Mouse (Mus musculus) midbrain, embryonic 13.5 days (tissue): Measurements from ENCODE around the gene Pik3r5. TPM values are rescaled to one million over a fixed set of nuclear protein-coding genes. Genes with fewer than 3 reads are reported as not detected.

ENCODE experiments used
- ATAC-seq: fragments of 200-750 bp; cut with Nextera tagmentation; 2 replicates; pipeline ENCODE4 v1.8.0; 2017; ENCODE audit warnings: mild to moderate bottlenecking, moderate TSS enrichment, moderate library complexity
- H3K27ac ChIP-seq: fragments of 300-500 bp; sonication (generic); 2 replicates; pipeline ENCODE4 v1.5.1; 2015; ENCODE audit warnings: inconsistent platforms, mild to moderate bottlenecking, moderate library complexity
- H3K27me3 ChIP-seq: fragments of 300-500 bp; sonication (generic); 2 replicates; pipeline ENCODE4 v1.6.1; 2015; ENCODE audit warnings: mild to moderate bottlenecking, inconsistent platforms
- H3K36me3 ChIP-seq: fragments of 300-500 bp; sonication (generic); 2 replicates; pipeline ENCODE4 v1.6.1; 2015; ENCODE audit warnings: mild to moderate bottlenecking, inconsistent platforms
- H3K4me1 ChIP-seq: fragments of 300-500 bp; sonication (generic); replicated peaks from 2 replicates; pipeline ENCODE4 v1.6.1; 2015; ENCODE audit warnings: inconsistent platforms
- H3K4me2 ChIP-seq: fragments of 300-500 bp; sonication (generic); replicated peaks from 2 replicates; pipeline ENCODE4 v1.6.1; 2015; ENCODE audit warnings: moderate library complexity, mild to moderate bottlenecking, inconsistent platforms
- H3K4me3 ChIP-seq: fragments of 300-500 bp; sonication (generic); replicated peaks from 2 replicates; pipeline ENCODE4 v1.5.1; 2015; ENCODE audit warnings: mild to moderate bottlenecking, inconsistent platforms
- H3K9ac ChIP-seq: fragments of 300-500 bp; sonication (generic); replicated peaks from 2 replicates; pipeline ENCODE4 v1.6.1; 2015; ENCODE audit warnings: mild to moderate bottlenecking, inconsistent platforms
- H3K9me3 ChIP-seq: fragments of 300-500 bp; sonication (generic); 2 replicates; pipeline ENCODE4 v1.6.1; 2016; ENCODE audit warnings: mild to moderate bottlenecking, inconsistent platforms
- WGBS: fragments of 180-500 bp; shearing (Covaris S2); methylation state at CpG from one replicate; pipeline ENCODE4 v1.1.7; 2015; 5-methylcytosine and 5-hydroxymethylcytosine counted together
- polyA plus RNA-seq: library from polyadenylated mRNA; unstranded; fragments of >200 nt; fragmentation: Nextera tagmentation; extraction: Ambion mirVana; gene quantifications from 2 replicates; pipeline ENCODE4 v1.2.1, GENCODE M21; 2015

Pik3r5 gene
- polyA plus RNA-seq, 1 experiment from 2014 or later = 0.24 TPM

DNA sequence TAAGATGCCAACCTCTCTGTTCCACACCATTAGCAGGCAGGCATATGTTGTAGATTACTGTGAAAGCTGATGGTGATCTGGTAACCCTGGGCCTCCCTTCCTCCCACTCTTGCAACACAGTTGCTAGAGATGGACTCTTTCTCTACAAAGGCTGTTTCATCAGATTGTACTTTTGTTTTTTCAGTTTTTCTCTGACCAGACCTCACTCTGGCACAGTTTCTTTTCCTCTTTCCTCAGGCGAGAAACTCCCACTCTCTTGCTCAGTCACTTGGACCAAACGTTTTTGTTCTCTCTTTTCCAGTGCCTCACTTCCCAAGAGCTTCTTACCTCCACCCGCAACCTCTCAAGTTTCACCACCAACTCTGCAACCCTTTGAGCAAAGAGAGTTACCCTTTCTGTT is 82.0 kb downstream of the Pik3r5 start:
- no peaks in the 10 kb centered on the region for H3K36me3 ChIP-seq
- H3K4me2 ChIP-seq = no peak overlapping the region
- no peak overlapping the region for H3K27ac ChIP-seq
- no peaks in the 10 kb centered on the region for H3K4me1 ChIP-seq
- H3K27me3 ChIP-seq = no peaks in the 10 kb centered on the region
- no peak overlapping the region for H3K9ac ChIP-seq
- H3K4me3 ChIP-seq = no peak overlapping the region
- ATAC-seq = no peak
- WGBS = 48% methylated on average over 3 of the region's 3 CpGs
- peaks cover under 1% of the 10 kb centered on the region; the same call in 1 of the 2 replicates for H3K9me3 ChIP-seq

GRCm38 (mm10) chr11:68519362-68519761 is 87.4 kb downstream of the Pik3r5 start:
- no peak overlapping the region for H3K4me3 ChIP-seq
- H3K4me1 ChIP-seq = no peaks in the 10 kb centered on the region
- peaks cover 11% of the 10 kb centered on the region for H3K9me3 ChIP-seq
- no peaks in the 10 kb centered on the region for H3K27me3 ChIP-seq
- no peak for ATAC-seq
- 94% methylated on average over 4 of the region's 4 CpGs for WGBS
- H3K9ac ChIP-seq = no peak overlapping the region
- H3K4me2 ChIP-seq = no peak overlapping the region
- H3K27ac ChIP-seq = no peak overlapping the region
- H3K36me3 ChIP-seq = no peaks in the 10 kb centered on the region

GRCm38 (mm10) chr11:68519815-68520214 is 87.9 kb downstream of the Pik3r5 start:
- H3K9ac ChIP-seq = no peak overlapping the region
- no peak overlapping the region for H3K4me3 ChIP-seq
- no peak overlapping the region for H3K4me2 ChIP-seq
- H3K9me3 ChIP-seq = peaks cover 11% of the 10 kb centered on the region
- no peaks in the 10 kb centered on the region for H3K27me3 ChIP-seq
- H3K36me3 ChIP-seq = no peaks in the 10 kb centered on the region
- H3K27ac ChIP-seq = no peak overlapping the region
- no peaks in the 10 kb centered on the region for H3K4me1 ChIP-seq
- no peak for ATAC-seq
- WGBS = 93% methylated on average over 5 of the region's 5 CpGs

GRCm38 (mm10) chr11:68520439-68520838 is 88.5 kb downstream of the Pik3r5 start:
- 87% methylated on average over 2 of the region's 2 CpGs for WGBS

GRCm38 (mm10) chr11:68521352-68521751 is 89.4 kb downstream of the Pik3r5 start:
- Histone ChIP-seq H3K4me3 (no peak overlapping the region), H3K9ac (no peak overlapping the region), H3K4me2 (no peak overlapping the region), H3K9me3 (peaks cover 11% of the 10 kb centered on the region), H3K27me3 (no peaks in the 10 kb centered on the region), H3K4me1 (no peaks in the 10 kb centered on the region), H3K36me3 (no peaks in the 10 kb centered on the region), H3K27ac (no peak overlapping the region)
- ATAC-seq = no peak
- WGBS = 81% methylated on average over 5 of the region's 5 CpGs

More at GRCm38 (mm10) chr11:68520439-68520838, 88.5 kb downstream of the Pik3r5 start:
- no peaks in the 10 kb centered on the region for H3K36me3 ChIP-seq
- H3K27ac ChIP-seq = no peak overlapping the region
- ATAC-seq = no peak
- no peak overlapping the region for H3K9ac ChIP-seq
- H3K4me2 ChIP-seq = no peak overlapping the region
- H3K4me1 ChIP-seq = no peaks in the 10 kb centered on the region
- H3K27me3 ChIP-seq = no peaks in the 10 kb centered on the region
- H3K4me3 ChIP-seq = no peak overlapping the region
- peaks cover 11% of the 10 kb centered on the region for H3K9me3 ChIP-seq

- H3K36me3 ChIP-seq = no peaks in the 10 kb centered on the region
- 78% methylated on average over 4 of the region's 4 CpGs for WGBS
- no peak for ATAC-seq
Measured at GRCm38 (mm10) chr11:68526441-68526840, 94.5 kb downstream of the Pik3r5 start.

GRCm38 (mm10) chr11:68531066-68531806 is 99.3 kb downstream of the Pik3r5 start:
- H3K27ac ChIP-seq = no peak overlapping the region
- no peak overlapping the region for H3K9ac ChIP-seq
- no peaks in the 10 kb centered on the region for H3K9me3 ChIP-seq
- H3K36me3 ChIP-seq = no peaks in the 10 kb centered on the region
- 31% methylated on average over 16 of the region's 16 CpGs for WGBS
- H3K4me2 ChIP-seq = no peak overlapping the region
- no peak overlapping the region for H3K4me3 ChIP-seq
- no peak for ATAC-seq
- no peaks in the 10 kb centered on the region for H3K27me3 ChIP-seq
- no peaks in the 10 kb centered on the region for H3K4me1 ChIP-seq

More at GRCm38 (mm10) chr11:68526441-68526840, 94.5 kb downstream of the Pik3r5 start:
- H3K4me2 ChIP-seq = no peak overlapping the region
- no peaks in the 10 kb centered on the region for H3K27me3 ChIP-seq
- no peak overlapping the region for H3K27ac ChIP-seq
- H3K4me1 ChIP-seq = no peaks in the 10 kb centered on the region
- no peaks in the 10 kb centered on the region for H3K9me3 ChIP-seq
- H3K9ac ChIP-seq = no peak overlapping the region
- H3K4me3 ChIP-seq = no peak overlapping the region

GRCm38 (mm10) chr11:68531941-68532535 is 100.1 kb downstream of the Pik3r5 start:
- Histone ChIP-seq H3K36me3 (no peaks in the 10 kb centered on the region), H3K9ac (no peak overlapping the region), H3K27ac (no peak overlapping the region), H3K27me3 (no peaks in the 10 kb centered on the region), H3K4me2 (no peak overlapping the region), H3K4me3 (no peak overlapping the region), H3K9me3 (no peaks in the 10 kb centered on the region), H3K4me1 (0 out of 2 replicates have a peak, but pooled peaks cover 3% of the 10 kb centered on the region)
- ATAC-seq = no peak
- 82% methylated on average over 11 of the region's 11 CpGs for WGBS

DNA sequence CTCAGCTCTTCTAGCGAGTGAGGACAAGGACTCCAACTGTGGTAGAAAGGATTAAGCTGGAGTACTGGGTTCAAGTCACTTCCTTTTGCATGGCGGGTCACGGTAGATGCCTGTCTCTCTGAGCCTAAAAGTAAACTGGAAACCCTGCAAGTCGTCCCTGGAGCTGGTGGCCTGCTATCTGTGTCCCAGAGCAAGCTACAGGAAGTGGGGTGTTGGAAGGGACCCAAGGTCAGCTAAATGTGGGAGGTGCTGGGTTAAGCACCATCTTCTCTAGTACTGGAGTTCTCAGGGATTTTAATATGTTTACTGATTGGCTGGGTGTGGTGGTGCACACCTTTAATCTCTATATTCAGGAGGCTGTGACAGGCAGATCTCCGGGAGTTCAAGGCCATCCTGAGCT is 100.9 kb downstream of the Pik3r5 start:
- no peaks in the 10 kb centered on the region for H3K9me3 ChIP-seq
- H3K4me1 ChIP-seq = 0 out of 2 replicates have a peak, but pooled peaks cover 3% of the 10 kb centered on the region
- ATAC-seq = no peak
- no peak overlapping the region for H3K4me2 ChIP-seq
- H3K27ac ChIP-seq = no peak overlapping the region
- WGBS = 85% methylated on average over 5 of the region's 5 CpGs
- no peak overlapping the region for H3K9ac ChIP-seq
- H3K36me3 ChIP-seq = no peaks in the 10 kb centered on the region
- H3K4me3 ChIP-seq = no peak overlapping the region
- no peaks in the 10 kb centered on the region for H3K27me3 ChIP-seq

DNA sequence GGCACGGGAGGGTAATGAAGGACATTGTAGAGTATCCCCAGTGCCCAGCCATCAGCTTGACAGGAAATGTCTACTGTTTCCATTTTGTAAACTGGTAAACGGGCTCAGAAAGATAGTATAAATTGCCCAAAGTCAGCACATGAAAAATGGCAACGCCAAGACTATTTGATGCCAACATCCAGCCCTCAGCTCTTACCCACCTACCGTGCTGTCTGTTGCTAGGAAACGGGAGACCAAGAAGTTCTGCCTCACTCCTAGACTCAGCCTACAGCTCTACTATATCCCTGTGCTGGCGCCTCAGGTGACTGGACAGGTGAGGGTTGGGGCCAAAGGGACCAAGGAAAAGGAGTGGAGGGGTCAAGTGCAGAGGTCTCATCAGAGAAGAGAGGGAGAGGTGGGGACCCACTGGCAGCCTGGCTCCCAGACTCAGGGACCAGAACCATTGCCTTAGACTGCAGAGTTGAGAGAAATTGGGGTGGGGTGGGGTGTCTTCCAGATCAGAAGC is 102.1 kb downstream of the Pik3r5 start:
- no peaks in the 10 kb centered on the region for H3K27me3 ChIP-seq
- no peak overlapping the region for H3K4me2 ChIP-seq
- 0 out of 2 replicates have a peak, but pooled peaks cover 3% of the 10 kb centered on the region for H3K4me1 ChIP-seq
- WGBS = 83% methylated on average over 6 of the region's 6 CpGs
- H3K27ac ChIP-seq = no peak overlapping the region
- H3K9me3 ChIP-seq = no peaks in the 10 kb centered on the region
- no peak overlapping the region for H3K4me3 ChIP-seq
- no peak overlapping the region for H3K9ac ChIP-seq
- no peak for ATAC-seq
- no peaks in the 10 kb centered on the region for H3K36me3 ChIP-seq

GRCm38 (mm10) chr11:68536026-68536425 is 104.1 kb downstream of the Pik3r5 start:
- Histone ChIP-seq H3K9ac (no peak overlapping the region), H3K36me3 (no peaks in the 10 kb centered on the region), H3K4me1 (0 out of 2 replicates have a peak, but pooled peaks cover 3% of the 10 kb centered on the region), H3K4me3 (no peak overlapping the region), H3K9me3 (no peaks in the 10 kb centered on the region), H3K4me2 (no peak overlapping the region), H3K27ac (no peak overlapping the region), H3K27me3 (no peaks in the 10 kb centered on the region)
- 75% methylated on average over 4 of the region's 4 CpGs for WGBS
- ATAC-seq = no peak

DNA sequence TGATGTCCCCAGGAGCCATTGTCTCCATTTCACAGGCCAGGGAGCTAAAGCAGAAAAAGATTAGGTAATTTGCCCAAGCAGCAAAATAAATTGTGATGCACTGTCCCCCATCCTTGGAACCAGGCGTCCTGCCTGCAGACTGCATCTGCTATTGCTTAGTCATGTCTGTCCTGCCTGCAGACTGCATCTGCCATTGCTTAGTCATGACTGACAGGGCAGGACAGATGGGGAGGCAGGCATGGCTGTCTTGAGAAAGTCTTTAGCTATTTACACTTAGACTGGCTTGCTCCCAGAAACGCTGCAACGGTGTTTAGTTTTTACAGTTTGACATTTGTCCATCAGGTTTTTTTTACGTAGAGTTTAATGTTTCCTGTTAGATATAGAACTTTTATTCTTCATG is 104.5 kb downstream of the Pik3r5 start:
- no peaks in the 10 kb centered on the region for H3K27me3 ChIP-seq

More for the DNA sequence above, 104.5 kb downstream of the Pik3r5 start:
- H3K36me3 ChIP-seq = no peaks in the 10 kb centered on the region
- no peak overlapping the region for H3K4me2 ChIP-seq
- no peak overlapping the region for H3K9ac ChIP-seq
- no peak overlapping the region for H3K4me3 ChIP-seq
- no peaks in the 10 kb centered on the region for H3K9me3 ChIP-seq
- no peak for ATAC-seq
- no peak overlapping the region for H3K27ac ChIP-seq
- WGBS = 50% methylated on average over 4 of the region's 4 CpGs
- 0 out of 2 replicates have a peak, but pooled peaks cover 3% of the 10 kb centered on the region for H3K4me1 ChIP-seq
